Mouse (Mus musculus): Measurements from ENCODE around the gene Scamp1. TPM values are rescaled to one million over a fixed set of nuclear protein-coding genes. Genes with fewer than 3 reads are reported as not detected.

Scamp1 gene
- polyA plus RNA-seq, 1 experiment from 2014 or later = 21.5 TPM

DNA sequence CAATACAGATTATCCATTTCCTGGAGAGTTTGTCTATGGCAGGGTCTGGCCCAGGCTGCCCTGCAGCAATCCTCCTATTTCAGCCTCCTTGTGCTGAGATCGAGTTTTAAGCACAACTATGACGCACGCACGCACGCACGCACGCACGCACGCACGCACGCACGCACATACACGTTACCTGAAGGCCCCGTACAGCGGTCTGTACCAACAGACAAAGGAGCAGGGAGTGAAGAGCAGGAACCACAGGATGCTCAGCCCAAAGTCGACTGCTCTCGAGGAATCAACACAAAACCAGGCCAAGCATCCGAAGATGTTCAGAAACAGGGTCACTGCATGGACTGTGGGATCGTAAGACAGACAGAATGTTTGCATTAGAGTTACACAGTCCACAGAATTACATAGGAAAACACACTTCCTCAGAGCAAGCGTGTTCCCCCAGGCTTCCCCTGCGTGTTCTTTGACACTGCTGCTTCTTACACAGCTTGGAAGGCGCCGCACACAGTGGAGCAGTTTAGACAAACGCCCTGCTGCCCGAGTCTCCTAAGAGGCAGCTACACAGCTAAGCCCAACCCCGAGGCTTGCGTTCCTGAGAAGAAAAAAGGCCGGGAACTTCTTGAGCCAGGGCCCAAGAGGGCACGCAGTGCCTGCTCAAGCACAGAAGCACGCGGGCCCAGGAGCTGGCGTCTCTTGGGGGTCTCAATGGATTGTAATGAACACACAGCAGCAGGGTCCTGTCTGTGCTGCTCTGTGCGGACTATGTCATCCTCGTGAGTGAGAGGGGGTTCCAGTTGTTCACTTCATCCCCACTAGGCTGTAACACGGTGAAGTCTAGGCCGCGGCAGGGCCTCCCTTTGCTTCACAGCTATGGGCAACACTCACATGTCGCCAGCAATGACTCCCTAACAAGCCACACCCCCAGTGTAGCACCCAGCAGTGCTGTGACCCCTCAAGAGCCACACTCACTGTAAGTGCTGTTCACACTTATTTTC lies 60.6 kb downstream of the Scamp1 start:
- H3K4me1 ChIP-seq (ENCODE audit: control insufficient read depth in 2 of 2, insufficient read depth in 2 of 2, low read length in 2 of 2) = no peaks in the 10 kb centered on the region
- no peak overlapping the region for H3K4me2 ChIP-seq (ENCODE audit: low read length)
- H3K9me3 ChIP-seq (ENCODE audit: control insufficient read depth, low read length) = no peaks in the 10 kb centered on the region
- H3K4me3 ChIP-seq (ENCODE audit: control insufficient read depth in 1 of 2, insufficient read depth in 1 of 2, low read depth in 1 of 2, low read length in 2 of 2) = no peak overlapping the region
- no peak for ATAC-seq (ENCODE audit: insufficient number of reproducible peaks, insufficient read depth, low FRiP score, low read depth)
- H3K9ac ChIP-seq (ENCODE audit: low read length) = no peak overlapping the region
- no peaks in the 10 kb centered on the region for H3K27me3 ChIP-seq (ENCODE audit: control insufficient read depth, insufficient read depth, low read length)
- no peak overlapping the region for H3K27ac ChIP-seq (replicated peaks in 1 of 2; ENCODE audit: control insufficient read depth in 1 of 2, insufficient read depth in 1 of 2, low read depth in 2 of 2, low read length in 2 of 2)
- H3K36me3 ChIP-seq (ENCODE audit: control insufficient read depth, insufficient read depth, low read length) = peaks cover 45% of the 10 kb centered on the region
- 93% methylated on average over 38 of the region's 38 CpGs for WGBS

DNA sequence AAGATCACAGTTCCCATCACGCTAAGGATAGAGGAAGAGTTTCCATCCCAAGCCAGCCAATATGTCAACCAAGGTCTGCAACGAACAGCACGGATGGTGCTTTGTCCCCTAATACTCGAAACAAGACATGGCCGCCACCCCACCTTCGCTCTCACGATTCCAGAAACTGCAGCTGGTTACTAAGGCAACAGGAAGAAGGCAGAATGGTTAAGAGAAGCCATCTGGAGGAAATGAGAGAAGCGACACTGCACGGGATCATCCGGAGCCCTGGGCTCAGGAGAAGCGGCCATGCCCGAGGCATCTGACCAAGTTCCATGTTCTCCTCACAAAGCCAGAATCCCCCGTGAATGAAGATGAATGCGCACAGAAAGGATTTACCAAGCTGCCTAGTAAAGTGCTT lies 62.0 kb downstream of the Scamp1 start:
- H3K4me2 ChIP-seq (ENCODE audit: low read length) = no peak overlapping the region
- 82% methylated on average over 14 of the region's 14 CpGs for WGBS
- peaks cover 34% of the 10 kb centered on the region for H3K36me3 ChIP-seq (ENCODE audit: control insufficient read depth, insufficient read depth, low read length)
- no peaks in the 10 kb centered on the region for H3K4me1 ChIP-seq (ENCODE audit: control insufficient read depth in 2 of 2, insufficient read depth in 2 of 2, low read length in 2 of 2)
- no peaks in the 10 kb centered on the region for H3K9me3 ChIP-seq (ENCODE audit: control insufficient read depth, low read length)
- H3K27ac ChIP-seq (replicated peaks in 1 of 2; ENCODE audit: control insufficient read depth in 1 of 2, insufficient read depth in 1 of 2, low read depth in 2 of 2, low read length in 2 of 2) = no peak overlapping the region
- H3K9ac ChIP-seq (ENCODE audit: low read length) = no peak overlapping the region
- no peak for ATAC-seq (ENCODE audit: insufficient number of reproducible peaks, insufficient read depth, low FRiP score, low read depth)
- no peaks in the 10 kb centered on the region for H3K27me3 ChIP-seq (ENCODE audit: control insufficient read depth, insufficient read depth, low read length)
- H3K4me3 ChIP-seq (ENCODE audit: control insufficient read depth in 1 of 2, insufficient read depth in 1 of 2, low read depth in 1 of 2, low read length in 2 of 2) = no peak overlapping the region

DNA sequence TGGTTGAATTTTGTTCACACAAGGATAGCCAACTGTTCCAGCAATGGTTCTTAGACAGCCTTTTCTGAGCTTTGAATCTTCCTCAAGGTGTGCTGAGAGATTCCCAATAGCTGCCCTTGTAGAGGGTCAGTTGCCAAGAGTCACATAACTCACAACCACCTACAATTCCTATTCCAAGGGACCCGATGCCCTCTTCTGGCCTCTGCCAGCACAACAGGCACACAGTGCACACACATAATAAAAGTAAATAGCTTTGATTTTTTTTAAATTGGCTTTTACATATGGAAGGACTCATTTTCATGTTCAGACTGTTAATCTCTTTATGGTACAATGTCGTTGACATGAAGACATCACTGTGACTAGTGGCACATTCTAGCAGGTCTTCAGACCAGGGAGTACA lies 72.9 kb downstream of the Scamp1 start:
- H3K9me3 ChIP-seq (ENCODE audit: control insufficient read depth, low read length) = peaks cover 4% of the 10 kb centered on the region
- H3K36me3 ChIP-seq (ENCODE audit: control insufficient read depth, insufficient read depth, low read length) = peaks cover 14% of the 10 kb centered on the region
- H3K4me3 ChIP-seq (ENCODE audit: control insufficient read depth in 1 of 2, insufficient read depth in 1 of 2, low read depth in 1 of 2, low read length in 2 of 2) = no peak overlapping the region
- no peak overlapping the region for H3K27ac ChIP-seq (replicated peaks in 1 of 2; ENCODE audit: control insufficient read depth in 1 of 2, insufficient read depth in 1 of 2, low read depth in 2 of 2, low read length in 2 of 2)
- no peak for ATAC-seq (ENCODE audit: insufficient number of reproducible peaks, insufficient read depth, low FRiP score, low read depth)
- no peaks in the 10 kb centered on the region for H3K4me1 ChIP-seq (ENCODE audit: control insufficient read depth in 2 of 2, insufficient read depth in 2 of 2, low read length in 2 of 2)
- H3K27me3 ChIP-seq (ENCODE audit: control insufficient read depth, insufficient read depth, low read length) = no peaks in the 10 kb centered on the region
- 75% methylated on average over 2 of the region's 2 CpGs for WGBS
- H3K9ac ChIP-seq (ENCODE audit: low read length) = no peak overlapping the region
- H3K4me2 ChIP-seq (ENCODE audit: low read length) = no peak overlapping the region

DNA sequence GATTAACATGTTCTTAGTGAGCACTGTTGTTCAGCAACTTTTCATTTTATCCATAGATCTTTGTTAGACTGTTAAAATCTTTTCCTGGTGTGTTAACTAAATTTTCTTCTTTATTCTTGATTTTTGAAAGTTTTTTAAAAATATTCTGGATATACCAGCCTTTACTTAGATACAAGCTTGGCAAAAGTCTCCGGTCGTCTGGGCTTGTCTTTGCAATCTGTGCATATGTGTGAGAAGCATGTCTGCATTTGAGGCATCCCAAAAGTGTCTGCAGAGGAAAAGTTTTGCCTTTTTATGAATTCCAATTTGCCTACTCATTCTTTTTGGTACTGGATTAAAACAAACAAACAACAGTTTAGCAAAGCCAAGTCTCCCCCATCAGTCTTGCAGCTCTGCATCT lies 73.5 kb downstream of the Scamp1 start:
- peaks cover 14% of the 10 kb centered on the region for H3K36me3 ChIP-seq (ENCODE audit: control insufficient read depth, insufficient read depth, low read length)
- H3K4me3 ChIP-seq (ENCODE audit: control insufficient read depth in 1 of 2, insufficient read depth in 1 of 2, low read depth in 1 of 2, low read length in 2 of 2) = no peak overlapping the region
- H3K9ac ChIP-seq (ENCODE audit: low read length) = no peak overlapping the region
- H3K4me1 ChIP-seq (ENCODE audit: control insufficient read depth in 2 of 2, insufficient read depth in 2 of 2, low read length in 2 of 2) = no peaks in the 10 kb centered on the region
- no peaks in the 10 kb centered on the region for H3K27me3 ChIP-seq (ENCODE audit: control insufficient read depth, insufficient read depth, low read length)
- peaks cover 4% of the 10 kb centered on the region for H3K9me3 ChIP-seq (ENCODE audit: control insufficient read depth, low read length)
- H3K27ac ChIP-seq (replicated peaks in 1 of 2; ENCODE audit: control insufficient read depth in 1 of 2, insufficient read depth in 1 of 2, low read depth in 2 of 2, low read length in 2 of 2) = no peak overlapping the region
- ATAC-seq (ENCODE audit: insufficient number of reproducible peaks, insufficient read depth, low FRiP score, low read depth) = no peak
- H3K4me2 ChIP-seq (ENCODE audit: low read length) = no peak overlapping the region
- 92% methylated on average over 2 of the region's 2 CpGs for WGBS

GRCm38 (mm10) chr13:94211236-94212119 lies 74.2 kb downstream of the Scamp1 start:
- Histone ChIP-seq H3K27ac (replicated peaks in 1 of 2; ENCODE audit: control insufficient read depth in 1 of 2, insufficient read depth in 1 of 2, low read depth in 2 of 2, low read length in 2 of 2) (no peak overlapping the region), H3K9ac (ENCODE audit: low read length) (no peak overlapping the region), H3K4me2 (ENCODE audit: low read length) (no peak overlapping the region), H3K4me3 (ENCODE audit: control insufficient read depth in 1 of 2, insufficient read depth in 1 of 2, low read depth in 1 of 2, low read length in 2 of 2) (no peak overlapping the region), H3K4me1 (ENCODE audit: control insufficient read depth in 2 of 2, insufficient read depth in 2 of 2, low read length in 2 of 2) (no peaks in the 10 kb centered on the region), H3K36me3 (ENCODE audit: control insufficient read depth, insufficient read depth, low read length) (peaks cover 14% of the 10 kb centered on the region), H3K9me3 (ENCODE audit: control insufficient read depth, low read length) (peaks cover 4% of the 10 kb centered on the region), H3K27me3 (ENCODE audit: control insufficient read depth, insufficient read depth, low read length) (no peaks in the 10 kb centered on the region)
- 57% methylated on average over 6 of the region's 6 CpGs for WGBS
- ATAC-seq (ENCODE audit: insufficient number of reproducible peaks, insufficient read depth, low FRiP score, low read depth) = no peak

DNA sequence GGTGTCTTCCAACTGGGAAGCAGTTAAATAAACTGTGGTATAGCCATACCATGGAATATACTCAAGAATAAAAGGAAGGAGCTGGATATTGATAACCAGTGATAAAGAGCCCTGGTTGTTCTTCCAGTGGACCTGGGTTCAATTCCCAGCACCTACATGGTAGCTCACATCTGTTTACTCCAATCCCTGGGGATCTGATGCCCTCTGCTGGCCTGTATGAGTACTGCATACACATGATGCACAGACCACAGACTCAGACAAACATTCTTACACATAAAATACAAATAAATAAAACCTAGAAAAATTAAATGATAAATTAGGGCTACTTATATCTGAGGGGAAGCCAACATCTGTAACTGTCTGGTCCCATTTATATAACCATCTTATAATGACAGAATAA lies 76.8 kb downstream of the Scamp1 start:
- H3K36me3 ChIP-seq (ENCODE audit: control insufficient read depth, insufficient read depth, low read length) = peaks cover 17% of the 10 kb centered on the region
- no peak for ATAC-seq (ENCODE audit: insufficient number of reproducible peaks, insufficient read depth, low FRiP score, low read depth)

DNA sequence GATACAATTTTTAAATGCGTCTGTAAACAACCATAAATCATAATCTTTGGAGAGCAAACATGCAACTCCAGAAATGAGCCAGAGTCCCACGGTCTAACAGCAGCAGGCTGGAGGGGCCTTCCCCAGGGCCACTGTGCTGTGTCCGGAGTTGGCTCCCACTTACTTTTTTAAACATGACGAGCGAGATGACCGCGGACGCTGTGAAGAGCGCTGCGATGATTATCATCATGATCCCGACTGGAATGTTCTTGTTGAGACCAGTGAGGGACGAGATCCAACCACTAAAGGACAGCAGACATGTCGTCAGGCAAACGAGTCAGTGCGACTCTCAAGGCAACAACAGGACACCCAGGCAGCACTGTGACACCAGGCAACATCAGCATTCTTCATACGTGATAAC lies 77.7 kb downstream of the Scamp1 start:
- Histone ChIP-seq H3K27ac (replicated peaks in 1 of 2; ENCODE audit: control insufficient read depth in 1 of 2, insufficient read depth in 1 of 2, low read depth in 2 of 2, low read length in 2 of 2) (no peak overlapping the region), H3K27me3 (ENCODE audit: control insufficient read depth, insufficient read depth, low read length) (no peaks in the 10 kb centered on the region), H3K4me1 (ENCODE audit: control insufficient read depth in 2 of 2, insufficient read depth in 2 of 2, low read length in 2 of 2) (no peaks in the 10 kb centered on the region), H3K36me3 (ENCODE audit: control insufficient read depth, insufficient read depth, low read length) (peaks cover 23% of the 10 kb centered on the region), H3K9me3 (ENCODE audit: control insufficient read depth, low read length) (peaks cover 4% of the 10 kb centered on the region), H3K9ac (ENCODE audit: low read length) (no peak overlapping the region), H3K4me3 (ENCODE audit: control insufficient read depth in 1 of 2, insufficient read depth in 1 of 2, low read depth in 1 of 2, low read length in 2 of 2) (no peak overlapping the region), H3K4me2 (ENCODE audit: low read length) (no peak overlapping the region)
- ATAC-seq (ENCODE audit: insufficient number of reproducible peaks, insufficient read depth, low FRiP score, low read depth) = no peak
- 87% methylated on average over 16 of the region's 16 CpGs for WGBS

More for the DNA sequence above, 76.8 kb downstream of the Scamp1 start:
- H3K4me1 ChIP-seq (ENCODE audit: control insufficient read depth in 2 of 2, insufficient read depth in 2 of 2, low read length in 2 of 2) = no peaks in the 10 kb centered on the region
- H3K4me3 ChIP-seq (ENCODE audit: control insufficient read depth in 1 of 2, insufficient read depth in 1 of 2, low read depth in 1 of 2, low read length in 2 of 2) = no peak overlapping the region
- no peak overlapping the region for H3K9ac ChIP-seq (ENCODE audit: low read length)
- no peak overlapping the region for H3K27ac ChIP-seq (replicated peaks in 1 of 2; ENCODE audit: control insufficient read depth in 1 of 2, insufficient read depth in 1 of 2, low read depth in 2 of 2, low read length in 2 of 2)
- H3K9me3 ChIP-seq (ENCODE audit: control insufficient read depth, low read length) = peaks cover 4% of the 10 kb centered on the region
- no peaks in the 10 kb centered on the region for H3K27me3 ChIP-seq (ENCODE audit: control insufficient read depth, insufficient read depth, low read length)
- no peak overlapping the region for H3K4me2 ChIP-seq (ENCODE audit: low read length)

All from heart, embryonic 14.5 days (tissue).